Mouse (Mus musculus) heart, adult 9 months (tissue): ENCODE data around the gene Diras1.

Source experiments
- DNase-seq, 2 experiments: peaks; one replicate each; pipeline ENCODE4 v3.0.0; 2022; ENCODE audit warnings: low spot score in 2 of 2

Diras1 gene

GRCm38 (mm10) chr10:80971533-80971932, 53.9 kb downstream of the Diras1 start:
- DNase-seq = no peak

- DNase-seq = no peak
These were observed 55.3 kb downstream of the Diras1 start for GRCm38 (mm10) chr10:80970159-80970558.
